Mouse (Mus musculus) forebrain, embryonic 14.5 days (tissue): Measurements from ENCODE around the gene Olfr986. TPM values are rescaled to one million over a fixed set of nuclear protein-coding genes. Genes with fewer than 3 reads are reported as not detected.
A peak's percentile ranks its signal among the peaks of the same experiment; 100 is the strongest.
"Not testable (repeated sequence)": the region's sequence is repeated elsewhere in the genome, so short reads cannot be mapped to it uniquely, and the experiment has no call there.

Source experiments
- ATAC-seq: fragments of 200-750 bp; cut with Nextera tagmentation; 2 replicates; pipeline ENCODE4 v1.8.0; 2017; ENCODE audit warnings: mild to moderate bottlenecking, moderate library complexity
- DNase-seq: peaks from one replicate; pipeline ENCODE4 v3.0.0-alpha.2; 2015; ENCODE audit warnings: low spot score
- H3K27ac ChIP-seq: fragments of 300-500 bp; sonication (generic); 2 replicates; pipeline ENCODE4 v1.5.1; 2014; ENCODE audit warnings: low read depth, mild to moderate bottlenecking, control low read depth, low read length, moderate library complexity
- H3K27me3 ChIP-seq: fragments of 300-500 bp; sonication (generic); replicated peaks from 2 replicates; pipeline ENCODE4 v1.6.1; 2014; ENCODE audit warnings: low read length, control low read depth, mixed read lengths; ENCODE audit not compliant: control insufficient read depth, insufficient read depth
- H3K36me3 ChIP-seq: fragments of 300-500 bp; sonication (generic); 2 replicates; pipeline ENCODE4 v1.6.1; 2014; ENCODE audit warnings: low read length, control low read depth; ENCODE audit not compliant: control insufficient read depth, insufficient read depth
- H3K4me1 ChIP-seq: fragments of 300-500 bp; sonication (generic); 2 replicates; pipeline ENCODE4 v1.6.1; 2014; ENCODE audit warnings: antibody characterized with exemption, low read length, control low read depth; ENCODE audit not compliant: control insufficient read depth, insufficient read depth
- H3K4me2 ChIP-seq: fragments of 300-500 bp; sonication (generic); 2 replicates; pipeline ENCODE4 v1.6.1; 2014; ENCODE audit warnings: mild to moderate bottlenecking, control low read depth, low read length
- H3K4me3 ChIP-seq: fragments of 300-500 bp; sonication (generic); 2 replicates; pipeline ENCODE4 v1.5.1; 2014; ENCODE audit warnings: low read depth, low read length, control low read depth
- H3K9ac ChIP-seq: fragments of 300-500 bp; sonication (generic); 2 replicates; pipeline ENCODE4 v1.6.1; 2014; ENCODE audit warnings: mild to moderate bottlenecking, low read length, control low read depth, moderate library complexity
- H3K9me3 ChIP-seq: fragments of 300-500 bp; sonication (generic); replicated peaks from 2 replicates; pipeline ENCODE4 v1.6.1; 2016; ENCODE audit warnings: low read length, control low read depth, mixed read lengths; ENCODE audit not compliant: control insufficient read depth
- WGBS: fragments of 180-500 bp; shearing (Covaris S2); extraction: QIAGEN DNeasy Blood & Tissue Kit; methylation state at CpG from one replicate; pipeline ENCODE4 v1.1.7; 2014; 5-methylcytosine and 5-hydroxymethylcytosine counted together
- polyA plus RNA-seq: library from polyadenylated mRNA; unstranded; fragments of >200 nt; fragmentation: Nextera tagmentation; extraction: Ambion mirVana; gene quantifications from 2 replicates; pipeline ENCODE4 v1.2.1, GENCODE M21; 2014

Gene Olfr986
- not detected in 2 replicates for polyA plus RNA-seq

- WGBS = 83% methylated on average over 5 of the region's 5 CpGs
These were observed at the start of gene Olfr986 for GRCm38 (mm10) chr9:40180620-40181019. Gene Olfr986 (plus strand): TSS chr9:40180920.

GRCm38 (mm10) chr9:40136987-40137688 is 43.6 kb upstream of the Olfr986 start:
- H3K4me2 ChIP-seq = no peak overlapping the region
- no peak for ATAC-seq
- no peaks in the 10 kb centered on the region for H3K36me3 ChIP-seq
- WGBS = 83% methylated on average over 6 of the region's 6 CpGs
- H3K27ac ChIP-seq = no peak overlapping the region
- no peak for DNase-seq
- H3K27me3 ChIP-seq = no peaks in the 10 kb centered on the region
- no peaks in the 10 kb centered on the region for H3K4me1 ChIP-seq
- no peak overlapping the region for H3K9ac ChIP-seq
- no peaks in the 10 kb centered on the region for H3K9me3 ChIP-seq
- H3K4me3 ChIP-seq = no peak overlapping the region

More at GRCm38 (mm10) chr9:40180620-40181019, at the start of gene Olfr986:
- Histone ChIP-seq H3K27me3 (no peaks in the 10 kb centered on the region), H3K27ac (no peak within 1 kb of the TSS), H3K4me2 (no peak within 1 kb of the TSS), H3K9ac (no peak within 1 kb of the TSS), H3K9me3 (no peaks in the 10 kb centered on the region), H3K36me3 (no peaks in the 10 kb centered on the region), H3K4me3 (no peak within 1 kb of the TSS), H3K4me1 (no peaks in the 10 kb centered on the region)
- ATAC-seq (no peak), DNase-seq (no peak)

- ATAC-seq (no peak), DNase-seq (no peak)
- no peak overlapping the region for H3K4me3 ChIP-seq
- WGBS = 81% methylated on average over 4 of the region's 4 CpGs
- no peak overlapping the region for H3K27ac ChIP-seq
- H3K4me1 ChIP-seq = no peaks in the 10 kb centered on the region
- H3K9ac ChIP-seq = no peak overlapping the region
- H3K4me2 ChIP-seq = no peak overlapping the region
- H3K9me3 ChIP-seq = no peaks in the 10 kb centered on the region
- H3K36me3 ChIP-seq = no peaks in the 10 kb centered on the region
- no peaks in the 10 kb centered on the region for H3K27me3 ChIP-seq
These were observed 41.2 kb upstream of the Olfr986 start for GRCm38 (mm10) chr9:40139484-40139883.

GRCm38 (mm10) chr9:40141544-40141943 is 39.2 kb upstream of the Olfr986 start:
- no peak overlapping the region for H3K4me2 ChIP-seq
- ATAC-seq = no peak
- no peaks in the 10 kb centered on the region for H3K9me3 ChIP-seq
- H3K9ac ChIP-seq = no peak overlapping the region
- 31% methylated on average over 1 of the region's 1 CpGs for WGBS
- H3K4me3 ChIP-seq = no peak overlapping the region
- no peaks in the 10 kb centered on the region for H3K4me1 ChIP-seq
- H3K27ac ChIP-seq = no peak overlapping the region
- DNase-seq = no peak
- no peaks in the 10 kb centered on the region for H3K27me3 ChIP-seq
- no peaks in the 10 kb centered on the region for H3K36me3 ChIP-seq

- Histone ChIP-seq H3K36me3 (no peaks in the 10 kb centered on the region), H3K9ac (no peak overlapping the region), H3K9me3 (no peaks in the 10 kb centered on the region), H3K27me3 (no peaks in the 10 kb centered on the region), H3K27ac (no peak overlapping the region), H3K4me3 (no peak overlapping the region), H3K4me1 (no peaks in the 10 kb centered on the region), H3K4me2 (no peak overlapping the region)
- DNase-seq (no peak), ATAC-seq (no peak)
- WGBS = 72% methylated on average over 4 of the region's 4 CpGs
These were observed 25.5 kb upstream of the Olfr986 start for GRCm38 (mm10) chr9:40155118-40155644.

GRCm38 (mm10) chr9:40166446-40166845 is 14.3 kb upstream of the Olfr986 start:
- WGBS = 93% methylated on average over 1 of the region's 1 CpGs
- no peak for DNase-seq

GRCm38 (mm10) chr9:40177017-40177416 is 3.7 kb upstream of the Olfr986 start:
- H3K4me3 ChIP-seq = no peak overlapping the region
- no peaks in the 10 kb centered on the region for H3K9me3 ChIP-seq
- WGBS = 88% methylated on average over 6 of the region's 6 CpGs
- H3K9ac ChIP-seq = no peak overlapping the region
- H3K4me2 ChIP-seq = no peak overlapping the region
- no peaks in the 10 kb centered on the region for H3K36me3 ChIP-seq
- no peak overlapping the region for H3K27ac ChIP-seq
- H3K4me1 ChIP-seq = no peaks in the 10 kb centered on the region
- DNase-seq = no peak
- no peaks in the 10 kb centered on the region for H3K27me3 ChIP-seq
- ATAC-seq = no peak

More at GRCm38 (mm10) chr9:40166446-40166845, 14.3 kb upstream of the Olfr986 start:
- no peaks in the 10 kb centered on the region for H3K9me3 ChIP-seq
- H3K27me3 ChIP-seq = no peaks in the 10 kb centered on the region
- no peaks in the 10 kb centered on the region for H3K4me1 ChIP-seq
- H3K4me2 ChIP-seq = no peak overlapping the region
- no peak overlapping the region for H3K27ac ChIP-seq
- H3K9ac ChIP-seq = no peak overlapping the region
- no peak overlapping the region for H3K4me3 ChIP-seq
- ATAC-seq = no peak
- no peaks in the 10 kb centered on the region for H3K36me3 ChIP-seq

- H3K9me3 ChIP-seq, H3K27me3 ChIP-seq, H3K4me3 ChIP-seq, H3K4me1 ChIP-seq, H3K27ac ChIP-seq, ATAC-seq, H3K9ac ChIP-seq, H3K36me3 ChIP-seq, H3K4me2 ChIP-seq, DNase-seq: not testable (repeated sequence)
- WGBS = 88% methylated on average over 2 of the region's 2 CpGs
These were observed 4.4 kb downstream of the Olfr986 start for GRCm38 (mm10) chr9:40185166-40185565.

- H3K27ac ChIP-seq = no peak overlapping the region
- ATAC-seq = no peak
- 95% methylated on average over 9 of the region's 9 CpGs for WGBS
These were observed 10.6 kb downstream of the Olfr986 start for GRCm38 (mm10) chr9:40191086-40191876.

More at GRCm38 (mm10) chr9:40191086-40191876, 10.6 kb downstream of the Olfr986 start:
- H3K36me3 ChIP-seq = no peaks in the 10 kb centered on the region
- peak overlapping the region; percentile 82 for H3K4me3 ChIP-seq
- H3K27me3 ChIP-seq = no peaks in the 10 kb centered on the region
- H3K9ac ChIP-seq = peak overlapping the region; percentile 80
- H3K4me1 ChIP-seq = peaks cover 12% of the 10 kb centered on the region
- H3K9me3 ChIP-seq = no peaks in the 10 kb centered on the region
- H3K4me2 ChIP-seq = peak overlapping the region; percentile 80
- DNase-seq = no peak
